Mouse (Mus musculus): ENCODE data around the gene Clps. TPM values are rescaled to one million over a fixed set of nuclear protein-coding genes. Genes with fewer than 3 reads are reported as not detected.

Gene Clps
- total and polyA plus RNA-seq, 3 experiments = not detected

GRCm38 (mm10) chr17:28561613-28562012 is 1.0 kb upstream of the Clps start:
- H3K4me1 ChIP-seq (ENCODE audit: control insufficient read depth in 1 of 2, insufficient read depth in 2 of 2, low read length in 2 of 2) = peaks cover 0 to 4% of the 10 kb centered on the region in 2 experiments; a peak in 2 of 4 replicates
- H3K79me2 ChIP-seq (ENCODE audit: control insufficient read depth, insufficient read depth, low read length, poor library complexity) = no peaks in the 10 kb centered on the region
- TF ChIP-seq TAL1 (IDR thresholded peaks at IDR 0.05; ENCODE audit: low read length) (no peak), MAX (IDR thresholded peaks at IDR 0.05; ENCODE audit: low read length) (no peak), UBTF (IDR thresholded peaks at IDR 0.05; ENCODE audit: borderline replicate concordance, insufficient read depth, low read depth, low read length) (no peak), POLR2AphosphoS2 (IDR thresholded peaks at IDR 0.05; ENCODE audit: low read length) (no peak)
- H3K27ac ChIP-seq (ENCODE audit: control insufficient read depth, low read depth, low read length) = no peak overlapping the region
- no peaks in the 10 kb centered on the region for H3K36me3 ChIP-seq (ENCODE audit: control insufficient read depth in 1 of 2, insufficient read depth in 2 of 2, low read length in 2 of 2)
- DNase-seq (ENCODE audit: low read depth, low spot score) = no peak
- no peak overlapping the region for H3K9ac ChIP-seq (ENCODE audit: control insufficient read depth, low read depth, low read length, poor library complexity, severe bottlenecking)
- H3K9me3 ChIP-seq (replicated peaks; ENCODE audit: insufficient read depth, low read length) = no peaks in the 10 kb centered on the region
- no peak overlapping the region for H3K4me3 ChIP-seq (ENCODE audit: control insufficient read depth in 1 of 2, insufficient read depth in 1 of 2, low read depth in 2 of 2, low read length in 2 of 2)
- H3K27me3 ChIP-seq (ENCODE audit: control insufficient read depth in 1 of 2, insufficient read depth in 2 of 2, low read length in 2 of 2) = peaks cover 0 to 4% of the 10 kb centered on the region in 2 experiments

- no peak overlapping the region for H3K9ac ChIP-seq (ENCODE audit: control insufficient read depth, low read depth, low read length, poor library complexity, severe bottlenecking)
- H3K4me1 ChIP-seq (ENCODE audit: control insufficient read depth in 1 of 2, insufficient read depth in 2 of 2, low read length in 2 of 2) = peaks cover 0 to 4% of the 10 kb centered on the region in 2 experiments; a peak in 2 of 4 replicates
- no peaks in the 10 kb centered on the region for H3K9me3 ChIP-seq (replicated peaks; ENCODE audit: insufficient read depth, low read length)
- H3K27me3 ChIP-seq (ENCODE audit: control insufficient read depth in 1 of 2, insufficient read depth in 2 of 2, low read length in 2 of 2) = no peaks in the 10 kb centered on the region; a peak in 3 of 4 replicates
- H3K36me3 ChIP-seq (ENCODE audit: control insufficient read depth in 1 of 2, insufficient read depth in 2 of 2, low read length in 2 of 2) = no peaks in the 10 kb centered on the region; a peak in 1 of 4 replicates
- DNase-seq (ENCODE audit: low read depth, low spot score) = no peak
- no peak overlapping the region for H3K4me3 ChIP-seq (ENCODE audit: control insufficient read depth in 1 of 2, insufficient read depth in 1 of 2, low read depth in 2 of 2, low read length in 2 of 2)
- no peaks in the 10 kb centered on the region for H3K79me2 ChIP-seq (ENCODE audit: control insufficient read depth, insufficient read depth, low read length, poor library complexity)
- TF ChIP-seq POLR2AphosphoS2 (IDR thresholded peaks at IDR 0.05; ENCODE audit: low read length) (no peak), ZC3H11A (IDR thresholded peaks at IDR 0.05; ENCODE audit: low read depth, low read length) (no peak), JUND (IDR thresholded peaks at IDR 0.05; ENCODE audit: low read depth, low read length) (no peak), ELF1 (IDR thresholded peaks at IDR 0.05; ENCODE audit: low read depth, low read length) (no peak), HCFC1 (IDR thresholded peaks at IDR 0.05; ENCODE audit: low read depth, low read length) (no peak), SMC3 (IDR thresholded peaks at IDR 0.05; ENCODE audit: low read depth, low read length) (no peak), EP300 (IDR thresholded peaks at IDR 0.05; ENCODE audit: low read depth in 1 of 2, low read length in 2 of 2) (no peak), ZNF384 (IDR thresholded peaks at IDR 0.05; ENCODE audit: low read depth, low read length) (no peak), RCOR1 (IDR thresholded peaks at IDR 0.05; ENCODE audit: low read depth, low read length) (no peak), ZKSCAN1 (IDR thresholded peaks at IDR 0.05; ENCODE audit: low read depth, low read length) (no peak), MAFK (IDR thresholded peaks at IDR 0.05; ENCODE audit: borderline replicate concordance, low read depth, low read length) (no peak), USF1 (IDR thresholded peaks at IDR 0.05; ENCODE audit: low read depth, low read length) (no peak), E2F4 (IDR thresholded peaks at IDR 0.05; ENCODE audit: borderline replicate concordance, low read depth, low read length) (no peak), CHD2 (IDR thresholded peaks at IDR 0.05; ENCODE audit: low read length) (no peak), TAL1 (IDR thresholded peaks at IDR 0.05; ENCODE audit: low read length) (no peak), ETS1 (IDR thresholded peaks at IDR 0.05; ENCODE audit: low read depth, low read length) (no peak), GABPA (IDR thresholded peaks at IDR 0.05; ENCODE audit: low read depth, low read length) (no peak), POLR2AphosphoS5 (IDR thresholded peaks at IDR 0.05; ENCODE audit: borderline replicate concordance, low read depth, low read length) (no peak)
- H3K27ac ChIP-seq (ENCODE audit: control insufficient read depth, low read depth, low read length) = no peak overlapping the region
Observed at GRCm38 (mm10) chr17:28557772-28558171, 2.8 kb downstream of the Clps start.
